Mouse (Mus musculus) liver, embryonic 14.5 days (tissue): ENCODE data around the gene Gm10644. TPM values are rescaled to one million over a fixed set of nuclear protein-coding genes. Genes with fewer than 3 reads are reported as not detected.

ENCODE experiments used
- ATAC-seq: fragments of 200-750 bp; cut with Nextera tagmentation; 2 replicates; pipeline ENCODE4 v1.8.0; 2017; ENCODE audit warnings: moderate number of reproducible peaks, mild to moderate bottlenecking, moderate library complexity; ENCODE audit not compliant: insufficient read depth
- DNase-seq, 3 experiments: peaks; one replicate each; pipeline ENCODE4 v3.0.0-alpha.2; 2012 to 2013; ENCODE audit warnings: low read depth in 3 of 3, low spot score in 3 of 3
- H3K27ac ChIP-seq: fragments of 300-500 bp; sonication (generic); 2 replicates; pipeline ENCODE4 v1.5.1; 2014; ENCODE audit warnings: moderate library complexity, mild to moderate bottlenecking, control low read depth, inconsistent platforms
- H3K27me3 ChIP-seq: fragments of 300-500 bp; sonication (generic); 2 replicates; pipeline ENCODE4 v1.6.1; 2014; ENCODE audit warnings: mild to moderate bottlenecking, low read length, moderate library complexity; ENCODE audit not compliant: control insufficient read depth, insufficient read depth
- H3K36me3 ChIP-seq: fragments of 300-500 bp; sonication (generic); replicated peaks from 2 replicates; pipeline ENCODE4 v1.6.1; 2014; ENCODE audit warnings: low read depth; ENCODE audit not compliant: control insufficient read depth, insufficient read depth
- H3K4me1 ChIP-seq, 2 experiments: fragments of 200-500 bp in 1 of 2; fragments of 300-500 bp in 1 of 2; sonication (generic) in 1 of 2; replicated peaks; 2 replicates each; pipeline ENCODE4 v1.6.1; 2012 to 2014; ENCODE audit warnings: antibody characterized with exemption in 1 of 2, inconsistent platforms in 1 of 2, low read length in 1 of 2; ENCODE audit not compliant: control insufficient read depth in 2 of 2, insufficient read depth in 2 of 2
- H3K4me2 ChIP-seq: fragments of 300-500 bp; sonication (generic); 2 replicates; pipeline ENCODE4 v1.6.1; 2014; ENCODE audit warnings: low read depth, mild to moderate bottlenecking, control low read depth, moderate library complexity
- H3K4me3 ChIP-seq, 2 experiments: fragments of 200-500 bp in 1 of 2; fragments of 300-500 bp in 1 of 2; sonication (generic) in 1 of 2; 2 replicates each; pipeline ENCODE4 v1.5.1; 2012 to 2014; ENCODE audit warnings: low read depth in 2 of 2, low read length in 2 of 2, mild to moderate bottlenecking in 2 of 2, control low read depth in 1 of 2, inconsistent platforms in 1 of 2, moderate library complexity in 1 of 2; ENCODE audit not compliant: insufficient read depth in 1 of 2
- H3K9ac ChIP-seq: fragments of 300-500 bp; sonication (generic); replicated peaks from 2 replicates; pipeline ENCODE4 v1.6.1; 2014; ENCODE audit warnings: mild to moderate bottlenecking, control low read depth, moderate library complexity
- H3K9me3 ChIP-seq: fragments of 300-500 bp; sonication (generic); 2 replicates; pipeline ENCODE4 v1.6.1; 2016; ENCODE audit warnings: low read length, mixed read lengths; ENCODE audit not compliant: control insufficient read depth
- CTCF ChIP-seq: IDR thresholded peaks from 2 replicates; pipeline ENCODE4 v1.5.1; 2016; ENCODE audit warnings: antibody characterized with exemption, low read depth, control low read depth
- EP300 ChIP-seq: IDR thresholded peaks from 2 replicates; pipeline ENCODE4 v1.6.1; 2016; ENCODE audit warnings: antibody characterized with exemption, low read depth
- WGBS: fragments of 180-500 bp; shearing (Covaris S2); extraction: QIAGEN DNeasy Blood & Tissue Kit; methylation state at CpG from one replicate; pipeline ENCODE4 v1.1.7; 2014; ENCODE audit not compliant: insufficient replicate concordance; 5-methylcytosine and 5-hydroxymethylcytosine counted together
- polyA plus RNA-seq, 2 experiments: library from polyadenylated mRNA; depleted of rRNA in 1 of 2; stranded (reverse) in 1 of 2; unstranded in 1 of 2; fragments of >200 nt; fragmentation: Nextera tagmentation in 1 of 2; extraction: Ambion mirVana in 1 of 2; gene quantifications; 2 replicates each; pipeline versions ENCODE4 v1.2.1 to v1.2.3; 2012 to 2014

Gene Gm10644
- polyA plus RNA-seq, 2 experiments, result 0.09 to 0.30 TPM

DNA sequence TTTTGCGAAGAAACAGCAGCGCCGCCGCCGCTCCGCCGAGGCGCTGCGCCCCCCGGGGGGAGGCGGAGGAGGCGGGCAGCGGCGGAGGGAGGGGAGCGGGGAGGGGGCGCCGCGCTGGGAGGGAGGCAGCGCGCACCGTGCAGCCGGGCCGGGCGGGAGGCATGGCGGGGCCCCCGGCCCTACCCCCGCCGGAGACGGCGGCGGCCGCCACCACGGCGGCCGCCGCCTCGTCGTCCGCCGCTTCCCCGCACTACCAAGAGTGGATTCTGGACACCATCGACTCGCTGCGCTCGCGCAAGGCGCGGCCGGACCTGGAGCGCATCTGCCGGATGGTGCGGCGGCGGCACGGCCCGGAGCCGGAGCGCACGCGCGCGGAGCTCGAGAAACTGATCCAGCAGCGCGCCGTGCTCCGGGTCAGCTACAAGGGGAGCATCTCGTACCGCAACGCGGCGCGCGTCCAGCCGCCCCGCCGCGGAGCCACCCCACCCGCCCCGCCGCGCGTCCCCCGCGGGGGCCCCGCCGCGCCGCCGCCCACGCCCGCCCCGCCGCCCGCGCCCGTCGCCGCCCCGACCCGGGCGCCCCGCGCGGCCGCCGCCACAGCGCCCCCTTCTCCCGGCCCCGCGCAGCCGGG is 42.6 kb upstream of the Gm10644 start, which contains the start of gene Samd1:
Gene Samd1, plus strand, starts transcription at position 162 of the 631 bp plus-strand sequence.
- WGBS, result under 1% methylated on average over 74 of the region's 112 CpGs
- H3K27me3 ChIP-seq, result no peaks in the 10 kb centered on the region
- H3K36me3 ChIP-seq, result peaks cover 25% of the 10 kb centered on the region
- H3K9me3 ChIP-seq, result no peaks in the 10 kb centered on the region
- no peak for TF ChIP-seq EP300
- TF ChIP-seq CTCF, result no peak
- H3K9ac ChIP-seq, result peak within 1 kb of the TSS; percentile 91
- peaks cover 9 to 17% of the 10 kb centered on the region in 2 experiments for H3K4me1 ChIP-seq
- ATAC-seq (no peak), DNase-seq (no peak)
- H3K4me3 ChIP-seq, result peak within 1 kb of the TSS; percentile 89 to 91
- peak within 1 kb of the TSS; percentile 75 for H3K27ac ChIP-seq
- peak within 1 kb of the TSS; percentile 99 for H3K4me2 ChIP-seq

DNA sequence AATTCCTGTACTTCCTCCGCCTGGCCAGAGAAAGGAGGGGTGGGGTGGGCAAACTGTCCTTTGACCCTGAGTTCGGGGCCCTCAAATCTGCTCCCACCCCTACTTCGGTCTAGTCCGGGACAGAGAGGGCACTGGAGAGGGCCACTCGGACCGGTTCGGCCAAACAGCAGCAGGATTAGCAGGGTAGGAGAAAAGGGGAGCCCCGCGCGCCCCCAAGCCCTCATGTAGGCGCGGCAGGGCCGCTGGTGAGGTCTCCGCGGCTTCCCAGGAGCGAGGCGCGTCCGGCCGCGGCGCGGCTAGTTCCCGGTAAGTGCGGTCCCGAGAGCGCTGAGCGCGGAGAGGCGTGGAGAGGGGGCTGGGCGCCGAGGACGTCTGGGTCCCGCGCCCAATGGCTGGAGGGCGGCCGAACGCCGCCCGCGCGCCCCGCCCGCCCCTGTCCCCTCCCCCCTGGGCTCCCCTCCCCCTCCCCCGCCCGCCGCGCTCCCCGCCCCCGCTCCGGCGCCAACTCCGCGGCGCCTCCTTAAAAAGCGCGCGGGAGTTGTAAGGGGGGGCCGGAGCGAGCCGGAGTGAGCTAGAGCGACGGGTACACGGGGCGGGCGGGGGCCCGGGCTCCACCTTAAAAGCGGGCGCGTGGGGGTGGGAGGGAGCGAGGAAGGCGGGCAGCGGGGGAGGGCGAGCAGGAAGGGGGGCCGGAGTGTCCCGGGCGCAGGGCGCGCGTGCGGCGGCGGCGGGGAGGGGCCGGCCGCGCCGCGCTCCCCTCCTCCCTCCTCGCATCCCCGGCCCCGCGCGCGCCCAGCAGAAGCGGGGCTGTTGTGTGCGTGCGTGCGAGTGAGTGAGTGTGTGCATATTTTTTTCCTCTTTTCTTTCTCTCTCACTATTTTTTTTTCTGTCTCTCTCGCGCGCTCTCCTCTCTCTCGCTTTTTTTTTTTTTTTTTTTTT is 41.8 kb upstream of the Gm10644 start:
- 1% methylated on average over 73 of the region's 103 CpGs for WGBS
- DNase-seq, result peak; percentile 76 to 79 (median 78)
- H3K4me2 ChIP-seq, result peak overlapping the region; percentile 99

DNA sequence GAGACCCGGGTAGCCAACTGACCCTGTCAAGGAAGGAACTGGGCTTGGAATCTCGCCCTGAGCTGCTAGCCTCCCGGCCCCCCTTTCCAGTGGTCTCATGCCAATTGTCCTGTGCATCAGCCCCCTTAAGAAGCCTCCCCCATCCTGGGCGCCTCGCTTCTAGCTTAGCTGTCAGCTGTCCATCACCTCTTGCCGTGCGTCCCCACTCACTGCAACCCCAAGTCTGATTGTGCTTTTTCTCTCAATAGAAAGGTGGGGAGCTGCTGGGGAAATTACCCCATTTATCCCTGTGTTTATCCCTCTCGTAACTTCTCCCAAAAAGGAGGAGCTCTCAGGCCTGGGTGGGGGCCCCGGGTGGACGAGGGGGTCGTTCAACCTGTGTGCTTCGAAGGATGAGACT is 41.0 kb upstream of the Gm10644 start:
- Histone ChIP-seq H3K4me1 (peaks cover 19 to 31% of the 10 kb centered on the region in 2 experiments), H3K4me2 (peak overlapping the region; percentile 99), H3K27me3 (no peaks in the 10 kb centered on the region), H3K9ac (peak overlapping the region; percentile 91), H3K9me3 (no peaks in the 10 kb centered on the region), H3K4me3 (peak overlapping the region in 1 of 2 experiments; percentile 89; a peak in 2 of 4 replicates), H3K36me3 (peaks cover 17% of the 10 kb centered on the region), H3K27ac (peak overlapping the region; percentile 75; the same call in 1 of the 2 replicates)
- no peak for DNase-seq
- WGBS, result 35% methylated on average over 12 of the region's 12 CpGs
- no peak for ATAC-seq
- TF ChIP-seq CTCF (no peak), EP300 (no peak)

More for the DNA sequence above, 41.8 kb upstream of the Gm10644 start:
- peak overlapping the region; percentile 91 for H3K9ac ChIP-seq
- H3K27ac ChIP-seq, result peak overlapping the region; percentile 75
- no peaks in the 10 kb centered on the region for H3K27me3 ChIP-seq
- ATAC-seq, result peak; percentile 87
- peak overlapping the region; percentile 85 to 89 for H3K4me3 ChIP-seq
- H3K4me1 ChIP-seq, result peaks cover 17 to 25% of the 10 kb centered on the region in 2 experiments
- H3K36me3 ChIP-seq, result peaks cover 25% of the 10 kb centered on the region
- H3K9me3 ChIP-seq, result no peaks in the 10 kb centered on the region
- TF ChIP-seq EP300 (peak; percentile 16; the same call in 1 of the 2 replicates), CTCF (no peak)

DNA sequence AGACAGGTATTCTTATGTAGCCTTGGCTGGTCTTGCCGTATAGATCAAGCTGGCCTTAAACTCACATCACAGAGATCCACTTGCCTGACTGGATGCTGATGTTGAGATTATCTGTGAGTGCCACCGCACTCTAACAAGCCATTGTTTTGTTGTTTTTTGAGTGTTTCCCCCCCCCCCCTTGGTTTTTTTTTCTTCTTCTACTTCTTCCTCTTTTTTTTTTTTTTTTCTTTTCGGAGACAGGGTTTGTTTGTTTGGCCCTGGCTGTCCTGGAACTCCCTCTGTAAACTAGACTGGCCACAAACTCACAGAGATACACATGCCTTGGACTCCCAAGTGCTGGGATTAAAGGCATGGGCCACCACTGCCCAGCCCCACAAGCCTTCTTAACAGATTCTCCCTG is 39.0 kb upstream of the Gm10644 start:
- WGBS, result 36% methylated on average over 3 of the region's 3 CpGs
- ATAC-seq, result no peak
- H3K4me3 ChIP-seq, result no peak overlapping the region

More for the DNA sequence above, 39.0 kb upstream of the Gm10644 start:
- no peaks in the 10 kb centered on the region for H3K9me3 ChIP-seq
- H3K36me3 ChIP-seq, result no peaks in the 10 kb centered on the region; the same call in 1 of the 2 replicates
- H3K27ac ChIP-seq, result no peak overlapping the region
- DNase-seq, result no peak
- H3K4me2 ChIP-seq, result no peak overlapping the region
- H3K4me1 ChIP-seq, result peaks cover 19 to 26% of the 10 kb centered on the region in 2 experiments
- TF ChIP-seq CTCF (no peak), EP300 (no peak)
- H3K27me3 ChIP-seq, result no peaks in the 10 kb centered on the region
- H3K9ac ChIP-seq, result no peak overlapping the region
